Mouse (Mus musculus) spleen, adult 2 months (tissue): ENCODE measurements around the gene Igsf9b. TPM values are rescaled to one million over a fixed set of nuclear protein-coding genes. Genes with fewer than 3 reads are reported as not detected.

Experiments used
- DNase-seq, 2 experiments: peaks; one replicate each; pipeline versions ENCODE4 v3.0.0 to v3.0.0-alpha.2; 2012 to 2021; ENCODE audit warnings: low spot score in 2 of 2, low read depth in 1 of 2
- H3K27ac ChIP-seq: fragments of 200-500 bp; 2 replicates; pipeline ENCODE4 v1.5.1; 2012; ENCODE audit warnings: low read length, inconsistent platforms; ENCODE audit not compliant: insufficient read depth
- H3K27me3 ChIP-seq: fragments of 200-500 bp; 2 replicates; pipeline ENCODE4 v1.6.1; 2012; ENCODE audit warnings: mild to moderate bottlenecking, moderate library complexity, low read length, inconsistent platforms; ENCODE audit not compliant: control insufficient read depth, insufficient read depth
- H3K36me3 ChIP-seq: fragments of 200-500 bp; 2 replicates; pipeline ENCODE4 v1.6.1; 2012; ENCODE audit warnings: mild to moderate bottlenecking, low read length, inconsistent platforms; ENCODE audit not compliant: control insufficient read depth, insufficient read depth
- H3K4me1 ChIP-seq: fragments of 200-500 bp; 2 replicates; pipeline ENCODE4 v1.6.1; 2011; ENCODE audit warnings: inconsistent platforms; ENCODE audit not compliant: control insufficient read depth, insufficient read depth, insufficient read length
- H3K4me3 ChIP-seq: fragments of 200-500 bp; 2 replicates; pipeline ENCODE4 v1.5.1; 2011; ENCODE audit warnings: mild to moderate bottlenecking, inconsistent platforms; ENCODE audit not compliant: insufficient read depth, insufficient read length; ENCODE audit errors: extremely low read depth
- CTCF ChIP-seq: fragments of 200-500 bp; IDR thresholded peaks from 2 replicates; pipeline ENCODE4 v1.5.1; 2011; ENCODE audit warnings: mild to moderate bottlenecking, inconsistent platforms; ENCODE audit not compliant: insufficient read depth, insufficient read length, insufficient replicate concordance; ENCODE audit errors: extremely low read depth
- POLR2A ChIP-seq: fragments of 200-500 bp; IDR thresholded peaks from 2 replicates; pipeline ENCODE4 v1.6.1; 2011; ENCODE audit warnings: low read depth, low read length, inconsistent platforms
- WGBS: fragments of 180-500 bp; shearing (Covaris S2); methylation state at CpG from one replicate; pipeline ENCODE4 v1.1.7; 2018; 5-methylcytosine and 5-hydroxymethylcytosine counted together
- polyA plus RNA-seq: library from polyadenylated mRNA; depleted of rRNA; stranded (reverse); fragments of >200 nt; gene quantifications from 2 replicates; pipeline ENCODE4 v1.2.3, GENCODE M21; 2012

Igsf9b gene
- polyA plus RNA-seq, 1 experiment, result 0.29 TPM

DNA sequence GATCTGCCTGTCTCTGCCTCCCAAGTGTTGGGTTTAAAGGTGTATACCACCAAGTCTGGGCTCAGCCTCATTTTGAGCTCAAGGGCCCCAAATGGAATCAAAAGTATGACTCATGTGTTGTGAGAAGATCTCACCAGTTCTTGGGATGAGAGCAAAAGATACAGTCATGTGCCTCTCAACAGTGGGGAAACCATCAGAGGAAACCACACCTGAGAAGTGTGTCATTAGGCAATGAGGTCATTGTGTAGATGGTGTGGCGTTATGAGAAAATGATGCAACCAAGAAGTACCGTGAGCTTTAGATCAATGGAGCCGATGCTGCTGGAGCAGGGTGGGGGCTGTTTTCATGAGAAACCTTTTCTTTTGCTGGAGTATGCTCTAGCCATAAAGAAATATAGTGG, 28.6 kb downstream of the Igsf9b start:
- Histone ChIP-seq H3K36me3 (no peaks in the 10 kb centered on the region), H3K4me3 (no peak overlapping the region), H3K27ac (no peak overlapping the region), H3K27me3 (no peaks in the 10 kb centered on the region), H3K4me1 (no peaks in the 10 kb centered on the region)
- no peak for TF ChIP-seq POLR2A
- no peak for TF ChIP-seq CTCF
- WGBS, result 91% methylated on average over 3 of the region's 3 CpGs
- no peak for DNase-seq

DNA sequence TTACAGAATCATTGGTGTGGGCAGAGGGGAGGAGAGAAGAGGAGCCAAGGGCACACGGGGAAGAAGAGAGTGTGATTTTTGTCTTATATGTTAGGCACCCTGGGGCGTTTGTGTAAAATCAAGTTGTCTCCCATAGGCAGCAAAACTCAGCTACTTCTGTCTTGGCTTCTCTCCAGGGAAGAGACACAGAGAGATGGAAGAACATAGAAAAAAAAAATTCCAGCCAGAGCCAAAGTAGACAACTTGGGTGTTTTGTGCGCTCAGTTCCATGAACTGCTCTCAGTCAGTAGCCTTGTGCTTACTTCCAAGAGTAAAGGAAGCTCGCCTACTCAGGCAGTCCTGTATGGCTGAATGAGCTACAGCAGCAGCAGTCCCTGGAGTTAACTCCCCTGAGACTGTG, 31.4 kb downstream of the Igsf9b start:
- no peaks in the 10 kb centered on the region for H3K36me3 ChIP-seq
- H3K27me3 ChIP-seq, result no peaks in the 10 kb centered on the region
- no peak for TF ChIP-seq POLR2A
- TF ChIP-seq CTCF, result no peak
- no peaks in the 10 kb centered on the region for H3K4me1 ChIP-seq
- H3K4me3 ChIP-seq, result no peak overlapping the region
- H3K27ac ChIP-seq, result no peak overlapping the region
- 85% methylated on average over 4 of the region's 4 CpGs for WGBS
- DNase-seq, result no peak

DNA sequence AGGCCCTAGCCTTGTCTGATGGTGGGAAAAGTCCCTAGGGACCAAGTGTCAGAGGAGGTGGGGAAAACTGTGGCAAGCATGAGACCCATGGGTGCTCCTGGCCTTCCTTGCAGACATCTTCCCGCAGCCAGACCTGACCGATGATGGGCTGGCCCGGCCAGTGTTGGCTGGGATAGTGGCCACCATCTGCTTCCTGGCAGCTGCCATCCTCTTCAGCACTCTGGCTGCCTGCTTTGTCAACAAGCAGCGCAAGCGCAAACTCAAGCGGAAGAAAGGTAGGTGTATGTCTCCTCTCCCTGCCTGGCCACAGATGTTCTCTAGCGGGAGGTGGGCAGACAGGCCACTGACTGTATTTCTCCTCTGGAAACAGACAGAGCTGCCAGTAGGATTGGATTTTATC, 32.5 kb downstream of the Igsf9b start:
- H3K4me1 ChIP-seq, result no peaks in the 10 kb centered on the region
- no peaks in the 10 kb centered on the region for H3K27me3 ChIP-seq
- WGBS, result 91% methylated on average over 7 of the region's 7 CpGs
- TF ChIP-seq POLR2A, result no peak
- TF ChIP-seq CTCF, result no peak
- DNase-seq, result no peak
- H3K27ac ChIP-seq, result no peak overlapping the region
- H3K4me3 ChIP-seq, result no peak overlapping the region
- H3K36me3 ChIP-seq, result no peaks in the 10 kb centered on the region

DNA sequence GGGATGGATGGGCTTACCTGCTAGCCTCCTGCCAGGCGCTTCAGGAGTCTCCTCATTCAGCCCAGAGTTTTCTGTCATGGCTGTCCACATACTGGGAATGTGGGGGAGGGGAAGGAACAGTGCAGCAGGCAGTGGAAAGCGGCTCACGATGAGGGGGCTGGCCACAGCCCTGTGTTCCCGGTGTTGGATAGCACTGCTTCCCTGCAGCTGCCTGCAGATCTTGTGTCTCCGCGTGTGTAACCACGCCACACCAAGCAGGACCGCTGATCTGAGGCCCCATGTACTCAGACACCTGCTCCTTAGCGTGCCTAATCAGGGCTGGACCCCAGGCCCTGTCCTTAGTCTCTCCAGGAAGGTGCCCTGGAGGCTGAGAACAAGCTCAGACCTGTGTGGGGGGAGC, 35.9 kb downstream of the Igsf9b start:
- WGBS, result 89% methylated on average over 9 of the region's 9 CpGs
- Histone ChIP-seq H3K27ac (no peak overlapping the region), H3K4me3 (no peak overlapping the region), H3K36me3 (no peaks in the 10 kb centered on the region), H3K4me1 (no peaks in the 10 kb centered on the region), H3K27me3 (no peaks in the 10 kb centered on the region)
- DNase-seq, result no peak
- no peak for TF ChIP-seq CTCF
- no peak for TF ChIP-seq POLR2A

DNA sequence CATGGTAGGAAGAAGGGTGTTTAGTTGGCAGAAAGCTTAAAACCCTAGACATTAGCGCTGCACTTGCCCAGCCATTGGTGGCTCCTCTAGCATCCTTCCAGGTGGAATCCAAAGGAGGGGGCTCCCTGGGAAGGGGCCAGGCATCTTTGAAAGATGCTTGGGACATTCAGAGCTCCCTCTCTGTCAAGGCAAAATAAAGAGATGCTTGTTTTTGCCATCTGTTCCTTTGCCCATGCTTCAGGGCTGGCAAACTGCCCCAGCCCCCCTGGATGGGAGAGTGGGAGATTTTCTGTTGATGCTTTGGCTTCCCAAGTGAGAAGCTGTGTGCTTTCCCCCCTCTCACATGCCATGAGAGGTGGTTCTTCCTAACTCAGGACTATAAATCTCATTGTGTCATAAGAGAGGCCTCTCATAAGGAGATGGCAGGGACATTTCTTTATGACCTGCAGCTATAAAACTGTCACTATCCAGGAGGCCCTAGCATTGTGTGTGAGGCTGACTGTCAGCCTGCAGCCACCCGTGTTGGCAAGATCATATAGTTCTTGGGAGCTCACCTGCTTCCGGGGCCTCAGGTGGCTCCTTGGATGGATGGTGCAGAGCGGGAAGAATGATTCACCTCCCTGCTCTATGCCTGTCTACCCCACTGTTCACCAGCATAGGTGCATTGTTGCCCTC, 38.1 kb downstream of the Igsf9b start:
- H3K4me3 ChIP-seq, result no peak overlapping the region
- TF ChIP-seq CTCF (no peak), POLR2A (no peak)
- no peaks in the 10 kb centered on the region for H3K27me3 ChIP-seq
- H3K36me3 ChIP-seq, result no peaks in the 10 kb centered on the region
- no peak for DNase-seq
- H3K27ac ChIP-seq, result no peak overlapping the region
- 82% methylated on average over 4 of the region's 4 CpGs for WGBS
- H3K4me1 ChIP-seq, result no peaks in the 10 kb centered on the region

DNA sequence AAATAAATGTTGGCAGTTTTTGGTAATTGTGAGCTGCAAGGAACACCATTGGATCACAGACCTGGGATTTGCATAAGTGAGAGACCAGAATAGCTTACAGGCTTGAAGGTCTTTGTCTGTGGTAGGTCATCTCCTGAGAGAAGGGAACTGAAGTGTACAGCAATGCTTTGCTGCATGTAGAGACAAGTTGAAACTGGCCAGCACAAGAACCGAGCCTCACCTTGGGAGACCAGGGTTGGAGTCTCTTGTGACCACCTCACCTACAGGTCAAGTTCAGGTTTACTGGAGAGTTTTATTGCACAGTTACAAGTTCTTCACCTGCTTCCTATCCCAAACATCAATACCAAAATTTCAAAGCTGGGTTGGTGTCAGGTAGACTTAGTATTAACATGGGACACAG, 40.2 kb downstream of the Igsf9b start:
- WGBS, result 92% methylated on average over 1 of the region's 1 CpGs
- no peak for DNase-seq
- Histone ChIP-seq H3K27ac (no peak overlapping the region), H3K27me3 (no peaks in the 10 kb centered on the region), H3K4me1 (no peaks in the 10 kb centered on the region), H3K4me3 (no peak overlapping the region), H3K36me3 (no peaks in the 10 kb centered on the region)
- TF ChIP-seq POLR2A (no peak), CTCF (no peak)

DNA sequence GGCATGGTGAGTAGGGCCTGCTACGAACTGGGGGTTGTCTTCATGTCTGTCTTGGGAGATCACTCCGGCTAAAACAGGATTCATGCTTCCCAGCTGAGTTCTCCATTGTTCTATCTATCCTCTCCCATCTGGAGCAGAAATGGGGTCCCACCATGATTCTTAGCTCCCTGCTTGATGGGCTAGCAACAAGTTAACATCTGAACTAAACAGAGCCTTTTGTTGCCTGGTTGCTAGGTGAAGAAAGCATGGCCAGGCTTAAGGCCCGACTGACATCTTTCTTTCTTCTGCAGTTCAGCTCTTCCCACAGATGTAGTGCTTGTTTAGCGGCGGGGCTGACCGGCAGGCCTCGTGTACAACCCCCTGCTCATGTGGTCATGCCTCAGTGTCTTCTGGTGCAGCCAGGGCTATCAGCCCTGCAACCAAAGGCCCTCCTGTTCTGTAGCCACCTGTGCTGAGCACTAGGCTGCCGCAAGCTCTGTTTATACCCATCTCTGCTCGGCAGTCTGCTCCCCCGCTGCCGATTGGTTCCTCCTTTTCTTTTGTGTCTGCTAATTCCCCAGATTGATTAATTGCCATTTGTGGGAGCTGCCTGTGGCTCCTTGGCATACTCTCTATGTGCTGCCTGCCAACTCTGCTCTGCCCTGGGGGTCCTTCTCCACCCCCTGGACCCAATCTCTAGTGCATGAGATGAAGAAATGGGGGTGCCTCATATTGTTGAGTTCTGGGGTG, 47.7 kb downstream of the Igsf9b start:
- TF ChIP-seq CTCF, result no peak
- TF ChIP-seq POLR2A, result no peak
- WGBS, result 84% methylated on average over 11 of the region's 11 CpGs
- Histone ChIP-seq H3K27ac (no peak overlapping the region), H3K27me3 (no peaks in the 10 kb centered on the region), H3K36me3 (no peaks in the 10 kb centered on the region), H3K4me3 (no peak overlapping the region), H3K4me1 (no peaks in the 10 kb centered on the region)
- no peak for DNase-seq
